Mouse (Mus musculus) neural tube, embryonic 11.5 days (tissue): Measurements from ENCODE around the gene Fzd2. TPM values are rescaled to one million over a fixed set of nuclear protein-coding genes. Genes with fewer than 3 reads are reported as not detected.

Experiments
- ATAC-seq: fragments of 200-750 bp; cut with Nextera tagmentation; 2 replicates; pipeline ENCODE4 v1.8.0; 2017; ENCODE audit warnings: moderate number of reproducible peaks, mild to moderate bottlenecking, moderate TSS enrichment, moderate library complexity; ENCODE audit not compliant: insufficient read depth, low FRiP score, low TSS enrichment
- DNase-seq: peaks from one replicate; pipeline ENCODE4 v3.0.0-alpha.2; 2015; ENCODE audit warnings: low spot score
- H3K27ac ChIP-seq: fragments of 300-500 bp; sonication (generic); 2 replicates; pipeline ENCODE4 v1.5.1; 2014; ENCODE audit warnings: low read depth, mild to moderate bottlenecking, low read length
- H3K27me3 ChIP-seq: fragments of 300-500 bp; sonication (generic); 2 replicates; pipeline ENCODE4 v1.6.1; 2014; ENCODE audit warnings: mild to moderate bottlenecking, low read length, mixed read lengths; ENCODE audit not compliant: control insufficient read depth, insufficient read depth
- H3K36me3 ChIP-seq: fragments of 300-500 bp; sonication (generic); 2 replicates; pipeline ENCODE4 v1.6.1; 2014; ENCODE audit warnings: mild to moderate bottlenecking, low read length, moderate library complexity, mixed read lengths; ENCODE audit not compliant: control insufficient read depth, insufficient read depth
- H3K4me1 ChIP-seq: fragments of 300-500 bp; sonication (generic); 2 replicates; pipeline ENCODE4 v1.6.1; 2014; ENCODE audit warnings: low read length, mixed read lengths; ENCODE audit not compliant: control insufficient read depth, insufficient read depth
- H3K4me2 ChIP-seq: fragments of 300-500 bp; sonication (generic); 2 replicates; pipeline ENCODE4 v1.6.1; 2014; ENCODE audit warnings: low read depth, mild to moderate bottlenecking, moderate library complexity
- H3K4me3 ChIP-seq: fragments of 300-500 bp; sonication (generic); 2 replicates; pipeline ENCODE4 v1.5.1; 2014; ENCODE audit warnings: low read depth, low read length
- H3K9ac ChIP-seq: fragments of 300-500 bp; sonication (generic); 2 replicates; pipeline ENCODE4 v1.6.1; 2014; ENCODE audit warnings: mild to moderate bottlenecking, low read length
- H3K9me3 ChIP-seq: fragments of 300-500 bp; sonication (generic); 2 replicates; pipeline ENCODE4 v1.6.1; 2016; ENCODE audit warnings: low read length; ENCODE audit not compliant: control insufficient read depth
- WGBS: fragments of 180-500 bp; shearing (Covaris S2); extraction: QIAGEN DNeasy Blood & Tissue Kit; methylation state at CpG from one replicate; pipeline ENCODE4 v1.1.7; 2014; 5-methylcytosine and 5-hydroxymethylcytosine counted together
- polyA plus RNA-seq: library from polyadenylated mRNA; unstranded; fragments of >200 nt; fragmentation: Nextera tagmentation; extraction: Ambion mirVana; gene quantifications from 2 replicates; pipeline ENCODE4 v1.2.1, GENCODE M21; 2014

The Fzd2 gene
- polyA plus RNA-seq, 1 experiment from 2014 or later = 37.3 TPM

DNA sequence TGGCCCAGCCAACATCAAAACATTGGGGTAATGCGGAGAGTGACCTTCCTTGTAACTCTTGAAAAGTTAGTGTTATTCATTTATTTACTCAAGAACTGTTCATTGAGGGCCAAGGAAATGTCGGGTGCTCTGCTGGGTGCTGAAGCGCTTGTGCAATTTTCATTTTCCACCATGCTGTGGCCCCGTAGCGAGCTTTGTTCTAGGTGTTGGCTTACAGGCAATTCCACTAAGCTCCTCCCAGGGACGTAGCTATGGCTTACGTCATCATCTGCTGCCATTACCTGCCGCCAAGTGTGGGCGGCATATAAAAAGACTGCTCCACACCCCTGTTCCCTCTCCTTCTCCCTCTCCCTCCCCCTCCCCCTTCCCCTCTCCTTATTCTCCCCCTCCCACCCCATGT lies 29.2 kb downstream of the Fzd2 start:
- Histone ChIP-seq H3K4me2 (peak overlapping the region; percentile 4; the same call in 1 of the 2 replicates), H3K4me3 (0 out of 2 replicates have a peak overlapping the region, but pooled peaks have one; percentile 8), H3K9me3 (no peaks in the 10 kb centered on the region), H3K27ac (no peak overlapping the region), H3K36me3 (no peaks in the 10 kb centered on the region), H3K4me1 (peaks cover 17% of the 10 kb centered on the region), H3K27me3 (no peaks in the 10 kb centered on the region), H3K9ac (no peak overlapping the region)
- 35% methylated on average over 9 of the region's 9 CpGs for WGBS
- no peak for ATAC-seq
- no peak for DNase-seq

DNA sequence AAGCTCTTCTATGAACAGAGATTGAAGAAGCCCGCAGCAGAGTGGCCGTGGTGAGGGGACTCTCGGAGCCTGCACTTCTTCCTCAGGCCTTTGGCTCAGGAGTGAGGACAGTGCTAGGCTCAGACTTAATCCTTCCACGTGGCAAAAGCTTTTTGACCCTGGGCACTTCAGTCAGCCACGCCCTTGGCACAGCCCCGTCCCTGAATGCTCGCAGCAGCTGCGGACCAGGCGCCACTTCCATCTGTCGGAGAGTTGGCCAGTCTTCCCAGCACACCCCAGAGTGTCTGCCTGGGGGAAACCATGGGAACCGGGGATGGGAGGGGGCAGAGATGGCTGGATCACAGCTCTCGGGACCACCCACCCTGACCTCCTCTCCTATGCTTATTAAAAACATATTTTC lies 32.7 kb downstream of the Fzd2 start:
- DNase-seq (no peak), ATAC-seq (no peak)
- Histone ChIP-seq H3K27ac (no peak overlapping the region), H3K36me3 (no peaks in the 10 kb centered on the region), H3K4me3 (no peak overlapping the region), H3K9ac (no peak overlapping the region), H3K9me3 (no peaks in the 10 kb centered on the region), H3K27me3 (no peaks in the 10 kb centered on the region), H3K4me2 (no peak overlapping the region), H3K4me1 (peaks cover 11% of the 10 kb centered on the region)
- 59% methylated on average over 12 of the region's 12 CpGs for WGBS

DNA sequence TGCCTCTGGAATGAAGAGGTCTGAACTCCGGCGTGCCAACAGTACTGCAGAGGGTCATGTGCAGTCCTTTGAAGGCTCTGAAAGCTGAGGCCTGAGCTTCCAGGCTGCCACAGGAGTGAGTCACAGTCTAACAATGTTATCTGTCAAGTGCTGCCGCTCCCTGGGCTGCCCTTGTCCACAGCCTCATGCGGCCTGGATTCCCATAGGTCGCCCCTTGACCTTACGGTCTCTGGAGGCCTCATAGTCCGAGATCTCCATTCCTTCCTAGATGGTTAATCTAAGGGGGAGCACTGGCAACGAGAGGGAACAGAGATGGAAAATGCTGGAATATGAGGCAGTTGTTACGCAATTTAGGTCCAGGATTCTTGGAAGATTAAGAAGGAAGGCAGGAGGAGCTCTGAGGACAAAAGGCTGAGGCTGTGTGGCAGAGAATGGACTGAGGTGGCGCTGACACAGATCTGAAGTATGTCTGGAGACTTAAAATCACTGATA lies 39.7 kb downstream of the Fzd2 start:
- 56% methylated on average over 10 of the region's 10 CpGs for WGBS
- ATAC-seq (no peak), DNase-seq (no peak)

DNA sequence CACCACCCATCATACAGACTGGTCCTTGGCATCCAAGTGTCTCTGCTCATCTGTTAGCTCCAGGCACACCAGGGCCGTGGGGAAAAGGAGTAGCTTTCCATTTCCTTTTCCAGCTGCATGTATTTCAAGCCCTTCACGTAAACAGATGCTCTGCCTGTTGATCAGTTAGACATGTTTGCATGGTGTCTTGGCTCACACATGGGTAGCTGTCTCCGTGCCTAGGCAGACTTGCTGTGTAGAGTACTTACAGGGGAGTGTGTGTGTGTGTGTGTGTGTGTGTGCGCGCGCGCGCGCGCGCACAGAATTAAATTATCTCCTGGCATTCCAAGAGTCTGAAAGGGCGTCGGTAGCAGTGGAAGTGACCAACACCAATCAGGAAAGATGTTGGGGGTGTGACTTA lies 42.0 kb downstream of the Fzd2 start:
- Histone ChIP-seq H3K27me3 (no peaks in the 10 kb centered on the region), H3K4me3 (no peak overlapping the region), H3K9ac (no peak overlapping the region), H3K9me3 (no peaks in the 10 kb centered on the region), H3K36me3 (no peaks in the 10 kb centered on the region), H3K4me2 (no peak overlapping the region), H3K4me1 (no peaks in the 10 kb centered on the region), H3K27ac (no peak overlapping the region)
- ATAC-seq (no peak), DNase-seq (no peak)
- WGBS = 87% methylated on average over 13 of the region's 13 CpGs

More for the DNA sequence above, 39.7 kb downstream of the Fzd2 start:
- Histone ChIP-seq H3K9ac (no peak overlapping the region), H3K4me1 (peaks cover 2% of the 10 kb centered on the region; the same call in 1 of the 2 replicates), H3K27ac (no peak overlapping the region), H3K4me3 (no peak overlapping the region), H3K9me3 (no peaks in the 10 kb centered on the region), H3K36me3 (no peaks in the 10 kb centered on the region), H3K27me3 (no peaks in the 10 kb centered on the region), H3K4me2 (no peak overlapping the region)

DNA sequence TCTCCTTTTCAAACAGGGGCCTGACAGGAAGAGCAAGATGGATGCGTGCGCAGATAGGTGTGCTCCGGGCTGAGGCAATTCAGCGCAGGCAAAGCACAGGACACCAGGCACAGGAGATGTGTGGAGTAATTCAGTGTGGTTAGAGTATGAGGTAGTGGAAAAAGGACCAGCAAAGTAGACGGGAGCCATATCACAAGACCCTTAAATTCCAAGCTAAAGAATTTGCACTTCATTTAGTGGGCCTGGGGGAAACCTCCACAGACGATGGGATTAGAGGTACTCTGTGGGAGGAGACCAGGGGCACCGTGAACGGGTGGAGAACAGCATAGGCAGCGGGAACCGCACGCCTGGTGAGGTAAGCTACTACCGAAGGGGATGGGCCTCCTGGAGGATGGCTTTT lies 43.7 kb downstream of the Fzd2 start:
- H3K4me1 ChIP-seq = no peaks in the 10 kb centered on the region
- H3K4me2 ChIP-seq = no peak overlapping the region
- ATAC-seq = no peak
- H3K9me3 ChIP-seq = no peaks in the 10 kb centered on the region
- WGBS = 79% methylated on average over 12 of the region's 12 CpGs
- no peak overlapping the region for H3K4me3 ChIP-seq
- H3K27me3 ChIP-seq = no peaks in the 10 kb centered on the region
- no peak overlapping the region for H3K27ac ChIP-seq
- no peak for DNase-seq
- H3K36me3 ChIP-seq = no peaks in the 10 kb centered on the region
- H3K9ac ChIP-seq = no peak overlapping the region

DNA sequence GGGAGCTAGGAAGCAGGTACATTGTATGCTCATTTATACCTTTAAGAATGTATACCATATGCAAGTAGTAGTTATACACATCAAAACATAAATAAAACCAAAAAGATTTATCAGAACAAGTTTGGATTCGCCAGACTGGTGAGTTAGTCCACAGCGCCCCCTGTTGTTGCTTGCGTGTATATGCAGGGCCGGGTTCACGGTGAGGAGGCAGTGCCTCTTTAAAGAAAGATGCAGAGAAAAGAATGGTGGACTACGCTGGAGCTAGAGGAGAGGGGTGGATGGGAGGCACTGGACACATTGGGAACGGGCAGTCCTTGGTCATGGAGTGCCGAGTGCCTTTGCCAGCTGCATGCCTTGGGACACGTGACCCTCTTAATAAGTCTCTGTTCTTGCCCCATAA lies 47.2 kb downstream of the Fzd2 start:
- Histone ChIP-seq H3K27me3 (no peaks in the 10 kb centered on the region), H3K36me3 (no peaks in the 10 kb centered on the region), H3K9ac (no peak overlapping the region), H3K9me3 (no peaks in the 10 kb centered on the region), H3K4me2 (no peak overlapping the region), H3K4me1 (no peaks in the 10 kb centered on the region), H3K4me3 (no peak overlapping the region), H3K27ac (no peak overlapping the region)
- ATAC-seq = no peak
- peak; percentile 82 for DNase-seq
- 4% methylated on average over 9 of the region's 9 CpGs for WGBS

DNA sequence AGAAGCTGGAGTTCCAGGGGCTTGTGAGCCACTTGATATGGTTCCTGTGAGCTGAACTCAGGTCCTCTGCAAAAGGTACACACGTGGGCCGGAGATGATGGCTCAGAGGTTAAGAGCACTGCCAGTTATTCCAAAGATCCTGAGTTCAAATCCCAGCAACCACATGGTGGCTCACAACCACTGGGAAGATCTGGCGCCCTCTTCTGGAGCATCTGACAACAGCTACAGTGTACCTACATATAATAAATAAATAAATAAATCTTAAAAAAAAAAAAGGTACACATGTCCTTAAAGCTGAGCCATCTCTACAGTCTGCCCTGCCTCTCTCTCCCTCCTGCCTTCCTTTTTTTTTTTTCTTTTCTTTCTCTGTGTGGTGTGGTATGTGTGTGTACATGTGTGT lies 48.6 kb downstream of the Fzd2 start:
- 82% methylated on average over 3 of the region's 3 CpGs for WGBS
- peak; percentile 34 for DNase-seq
- no peak for ATAC-seq

DNA sequence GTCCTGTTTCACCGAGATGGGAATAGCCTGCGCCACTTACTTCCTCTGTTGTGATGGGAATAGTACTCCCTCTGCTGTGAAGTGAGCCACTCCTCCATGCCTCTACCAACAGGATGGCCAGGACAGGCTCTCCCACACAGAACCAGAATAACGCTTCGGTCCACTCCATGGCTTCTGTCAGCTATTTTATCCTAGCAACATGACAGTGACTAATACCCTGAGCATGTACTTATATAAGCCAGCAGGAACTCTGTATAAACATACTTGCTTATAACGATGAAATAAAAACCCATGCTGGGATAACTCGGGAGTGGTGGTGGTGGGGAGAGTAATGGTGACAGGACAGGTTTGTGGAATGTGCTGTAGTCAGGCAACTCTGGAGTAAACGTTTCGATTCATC lies 51.7 kb downstream of the Fzd2 start:
- DNase-seq (no peak), ATAC-seq (no peak)
- Histone ChIP-seq H3K4me3 (no peak overlapping the region), H3K27me3 (no peaks in the 10 kb centered on the region), H3K4me2 (no peak overlapping the region), H3K9ac (no peak overlapping the region), H3K27ac (no peak overlapping the region), H3K9me3 (no peaks in the 10 kb centered on the region), H3K36me3 (no peaks in the 10 kb centered on the region), H3K4me1 (no peaks in the 10 kb centered on the region)
- 74% methylated on average over 8 of the region's 8 CpGs for whole genome bisulfite sequencing

More for the DNA sequence above, 48.6 kb downstream of the Fzd2 start:
- Histone ChIP-seq H3K4me1 (no peaks in the 10 kb centered on the region), H3K9ac (no peak overlapping the region), H3K4me2 (no peak overlapping the region), H3K36me3 (no peaks in the 10 kb centered on the region), H3K27ac (no peak overlapping the region), H3K9me3 (no peaks in the 10 kb centered on the region), H3K27me3 (no peaks in the 10 kb centered on the region), H3K4me3 (no peak overlapping the region)

DNA sequence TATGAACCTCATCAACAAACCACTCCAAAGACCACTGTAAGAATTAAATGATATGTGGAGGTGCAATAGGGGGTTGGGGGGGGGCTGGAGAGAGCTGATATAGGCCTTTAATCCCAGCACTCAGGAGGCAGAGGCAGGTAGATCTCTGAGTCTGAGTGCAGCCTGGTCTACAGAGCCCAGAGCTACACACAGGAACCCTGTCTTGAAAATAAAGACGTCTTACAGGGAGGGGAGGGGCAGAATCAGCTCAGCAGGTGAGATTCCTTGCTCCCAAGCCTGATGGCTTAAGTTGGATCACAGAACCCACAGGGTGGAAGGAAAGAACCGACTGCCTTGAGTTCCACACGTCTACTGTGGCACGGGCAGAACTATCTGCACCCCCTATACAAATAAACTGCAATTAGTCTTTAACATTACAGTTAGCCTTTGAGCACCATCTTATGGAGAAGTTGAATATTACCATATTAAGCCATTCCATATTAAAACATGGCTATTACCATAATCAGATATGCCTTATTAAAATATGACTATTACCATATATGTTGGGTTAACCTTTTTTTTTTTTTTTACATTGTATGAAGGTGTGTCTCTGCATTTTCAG lies 52.2 kb downstream of the Fzd2 start:
- no peak overlapping the region for H3K9ac ChIP-seq
- H3K27ac ChIP-seq = no peak overlapping the region
- DNase-seq = no peak
- WGBS = 36% methylated on average over 4 of the region's 4 CpGs
- no peak overlapping the region for H3K4me2 ChIP-seq
- no peaks in the 10 kb centered on the region for H3K27me3 ChIP-seq
- no peaks in the 10 kb centered on the region for H3K36me3 ChIP-seq
- no peak overlapping the region for H3K4me3 ChIP-seq
- no peaks in the 10 kb centered on the region for H3K4me1 ChIP-seq
- no peaks in the 10 kb centered on the region for H3K9me3 ChIP-seq
- no peak for ATAC-seq
